Mouse (Mus musculus): ENCODE measurements around the gene Rhof.
A peak's percentile ranks its signal among the peaks of the same experiment; 100 is the strongest.
"Not testable (repeated sequence)": the region's sequence is repeated elsewhere in the genome, so short reads cannot be mapped to it uniquely, and the experiment has no call there.

Gene Rhof

GRCm38 (mm10) chr5:123068115-123068514 lies 64.4 kb downstream of the Rhof start, which contains the start of gene Tmem120b:
Tmem120b (plus strand) TSS chr5:123068415.
- DNase-seq (ENCODE audit: low read depth, low spot score): no peak

GRCm38 (mm10) chr5:123067395-123067995 lies 65.0 kb downstream of the Rhof start:
- peak; percentile 79 for DNase-seq (ENCODE audit: low read depth, low spot score)

GRCm38 (mm10) chr5:123064207-123064606 lies 68.3 kb downstream of the Rhof start:
- peak; percentile 93 for DNase-seq (ENCODE audit: low read depth, low spot score)

DNA sequence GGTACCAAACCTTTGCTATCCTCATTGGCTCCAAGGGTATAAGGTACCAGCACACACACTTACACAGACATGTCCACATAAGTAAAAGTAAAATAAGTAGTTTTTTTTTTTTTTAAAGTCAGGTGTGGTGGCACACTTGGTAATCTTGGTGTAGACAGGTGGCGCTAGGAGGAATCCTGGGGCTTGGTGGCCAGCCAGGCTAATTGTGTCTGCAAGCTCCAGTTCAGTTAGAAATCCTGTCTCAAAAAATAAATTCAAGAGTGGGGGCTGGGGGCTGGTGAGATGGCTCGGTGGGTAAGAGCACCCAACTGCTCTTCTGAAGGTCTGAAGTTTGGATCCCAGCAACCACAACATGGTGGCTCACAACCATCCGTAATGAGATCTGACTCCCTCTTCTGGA lies 69.4 kb downstream of the Rhof start:
- DNase-seq (ENCODE audit: low read depth, low spot score): no peak

GRCm38 (mm10) chr5:123061402-123061749 lies 71.1 kb downstream of the Rhof start:
- DNase-seq (ENCODE audit: low read depth, low spot score): not testable (repeated sequence)

GRCm38 (mm10) chr5:123060706-123061401 lies 71.6 kb downstream of the Rhof start:
- no peak for DNase-seq (ENCODE audit: low read depth, low spot score)

DNA sequence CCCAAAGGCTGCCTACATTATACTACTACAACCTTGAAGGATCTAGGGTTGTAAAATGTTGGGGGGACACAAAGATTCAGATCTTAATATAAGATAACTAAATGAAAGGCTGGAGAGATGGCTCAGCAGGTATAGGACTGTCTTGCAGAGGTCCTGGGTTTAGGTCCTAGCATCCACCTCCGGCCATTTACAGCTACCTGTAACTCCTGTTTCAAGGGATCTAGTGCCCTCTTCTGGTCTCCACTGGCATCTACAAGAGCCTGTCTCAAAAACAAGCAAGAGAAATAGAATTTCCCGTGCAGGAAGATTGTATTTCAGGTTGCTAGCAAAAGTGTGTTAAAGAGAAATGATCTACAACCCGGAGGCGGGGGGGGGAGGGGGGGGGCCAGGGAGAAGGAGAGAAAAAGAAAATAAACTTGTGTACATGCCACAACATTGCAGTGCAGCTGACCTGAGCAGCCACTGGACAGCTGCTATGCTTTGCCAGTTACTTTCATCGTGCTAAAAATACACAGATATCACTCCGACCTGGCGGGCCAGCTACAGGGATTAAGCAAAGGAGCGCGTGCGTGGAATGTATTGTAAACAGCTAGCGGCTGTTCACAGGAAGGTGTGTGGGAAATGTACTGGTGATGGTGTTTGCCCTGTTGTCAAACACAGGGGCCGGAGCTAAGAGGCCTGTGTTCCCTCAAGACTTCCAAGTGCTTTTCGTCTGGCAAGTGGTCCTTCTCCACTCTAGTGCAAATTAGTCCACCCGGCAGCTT lies 72.6 kb downstream of the Rhof start:
- peak; percentile 78 for DNase-seq (ENCODE audit: low read depth, low spot score)

- peak; percentile 53 for DNase-seq (ENCODE audit: low read depth, low spot score)
Measured at GRCm38 (mm10) chr5:123058251-123059102, 74.0 kb downstream of the Rhof start.

GRCm38 (mm10) chr5:123057366-123058250 lies 74.9 kb downstream of the Rhof start:
- peak; percentile 100 for DNase-seq (ENCODE audit: low read depth, low spot score)
